Mouse (Mus musculus): Measurements from ENCODE around the gene Thbs1. TPM values are rescaled to one million over a fixed set of nuclear protein-coding genes. Genes with fewer than 3 reads are reported as not detected.

Gene Thbs1
- total and polyA plus RNA-seq, 3 experiments = 0.01 TPM; not detected in 2

DNA sequence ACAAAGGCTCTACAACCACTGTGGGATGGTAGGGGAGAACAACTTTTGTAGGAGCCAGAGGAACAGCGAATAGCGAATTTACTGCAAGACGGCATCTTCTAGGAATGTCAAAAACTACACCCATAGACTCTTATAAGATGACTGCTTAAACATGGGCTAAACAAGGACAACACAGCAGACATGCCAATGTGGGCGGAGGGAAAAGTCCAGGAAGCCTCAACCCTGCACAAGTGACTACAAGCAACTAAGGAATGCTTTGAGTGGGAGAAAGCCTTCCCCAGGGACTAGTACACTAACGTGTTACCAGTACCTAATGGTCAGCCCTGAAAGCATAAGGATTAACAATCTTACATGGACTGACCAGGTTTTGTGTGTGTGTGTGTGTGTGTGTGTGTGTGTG, 20.4 kb upstream of the Thbs1 start:
- Histone ChIP-seq H3K4me3 (ENCODE audit: low read depth, low read length) (no peak overlapping the region), H3K36me3 (replicated peaks) (no peaks in the 10 kb centered on the region), H3K4me1 (ENCODE audit: insufficient read depth, low read depth, low read length) (no peaks in the 10 kb centered on the region), H3K27me3 (ENCODE audit: insufficient read depth, low read length) (no peaks in the 10 kb centered on the region), H3K9me3 (replicated peaks) (peaks cover 35% of the 10 kb centered on the region)
- no peak for DNase-seq (ENCODE audit: low spot score)
- ATAC-seq (ENCODE audit: extremely low read depth, insufficient number of reproducible peaks, low FRiP score, poor library complexity, severe bottlenecking) = no peak
- no peak for TF ChIP-seq GATA1 (IDR thresholded peaks at IDR 0.05; ENCODE audit: borderline replicate concordance, low read length)
- TF ChIP-seq CTCF (IDR thresholded peaks at IDR 0.05; ENCODE audit: low read depth, low read length) = no peak
- TF ChIP-seq POLR2AphosphoS5 (IDR thresholded peaks at IDR 0.05; ENCODE audit: insufficient replicate concordance, low read depth, low read length) = no peak
- TF ChIP-seq TAL1 (conservative IDR thresholded peaks at IDR 0.05; ENCODE audit: low read depth, low read length) = no peak
- TF ChIP-seq GATA2 (IDR thresholded peaks at IDR 0.05; ENCODE audit: borderline replicate concordance, low read depth, low read length) = no peak

DNA sequence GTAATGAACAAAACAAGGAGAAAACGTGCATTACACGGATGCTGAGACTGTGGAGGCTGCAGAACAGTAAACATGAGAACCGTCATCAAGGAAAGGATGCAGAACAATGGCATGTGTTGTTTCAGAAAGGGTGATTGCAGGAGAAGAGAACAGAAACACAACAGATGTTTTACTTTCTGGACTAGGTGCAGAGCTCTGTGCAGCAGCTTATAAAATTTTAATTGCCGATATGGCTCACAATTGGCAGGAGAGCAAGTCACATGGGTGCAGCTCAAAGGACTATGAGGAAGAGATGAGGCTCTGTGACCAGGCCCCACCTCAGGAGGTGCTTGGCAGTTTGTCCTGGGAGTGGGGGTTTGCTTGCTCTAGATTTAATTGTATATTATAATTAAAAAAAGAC, 12.6 kb upstream of the Thbs1 start:
- DNase-seq (ENCODE audit: low spot score) = no peak
- no peak for ATAC-seq (ENCODE audit: extremely low read depth, insufficient number of reproducible peaks, low FRiP score, poor library complexity, severe bottlenecking)
- TF ChIP-seq CTCF (IDR thresholded peaks at IDR 0.05; ENCODE audit: low read depth, low read length) (no peak), TAL1 (conservative IDR thresholded peaks at IDR 0.05; ENCODE audit: low read depth, low read length) (no peak), POLR2AphosphoS5 (IDR thresholded peaks at IDR 0.05; ENCODE audit: insufficient replicate concordance, low read depth, low read length) (no peak), GATA1 (IDR thresholded peaks at IDR 0.05; ENCODE audit: borderline replicate concordance, low read length) (no peak), GATA2 (IDR thresholded peaks at IDR 0.05; ENCODE audit: borderline replicate concordance, low read depth, low read length) (no peak)
- Histone ChIP-seq H3K4me3 (ENCODE audit: low read depth, low read length) (no peak overlapping the region), H3K4me1 (ENCODE audit: insufficient read depth, low read depth, low read length) (no peaks in the 10 kb centered on the region), H3K27me3 (ENCODE audit: insufficient read depth, low read length) (no peaks in the 10 kb centered on the region), H3K9me3 (replicated peaks) (peaks cover 32% of the 10 kb centered on the region), H3K36me3 (replicated peaks) (no peaks in the 10 kb centered on the region)

DNA sequence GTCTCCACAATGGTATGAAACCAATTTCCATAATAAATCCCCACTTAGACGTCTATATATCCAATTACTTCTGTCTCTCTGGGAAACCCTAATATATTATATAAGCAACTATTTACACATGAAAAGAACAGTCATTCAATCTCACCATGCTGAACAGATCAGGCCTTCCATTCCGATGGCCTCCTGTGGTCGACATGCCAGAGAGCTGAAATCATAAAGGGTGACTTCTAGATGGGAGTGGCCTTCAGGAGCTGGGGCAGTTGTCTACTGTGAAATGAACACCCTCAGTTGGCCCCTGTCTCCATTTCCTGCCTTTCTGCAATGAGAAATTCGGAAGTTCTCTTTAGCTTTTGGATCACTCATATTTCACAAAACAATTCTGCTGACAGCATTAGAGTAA, 9.5 kb upstream of the Thbs1 start:
- DNase-seq (ENCODE audit: low spot score) (no peak), ATAC-seq (ENCODE audit: extremely low read depth, insufficient number of reproducible peaks, low FRiP score, poor library complexity, severe bottlenecking) (no peak)
- TF ChIP-seq GATA1 (IDR thresholded peaks at IDR 0.05; ENCODE audit: borderline replicate concordance, low read length) (no peak), CTCF (IDR thresholded peaks at IDR 0.05; ENCODE audit: low read depth, low read length) (no peak), POLR2AphosphoS5 (IDR thresholded peaks at IDR 0.05; ENCODE audit: insufficient replicate concordance, low read depth, low read length) (no peak), TAL1 (conservative IDR thresholded peaks at IDR 0.05; ENCODE audit: low read depth, low read length) (no peak), GATA2 (IDR thresholded peaks at IDR 0.05; ENCODE audit: borderline replicate concordance, low read depth, low read length) (no peak)
- Histone ChIP-seq H3K36me3 (replicated peaks) (no peaks in the 10 kb centered on the region), H3K4me3 (ENCODE audit: low read depth, low read length) (no peak overlapping the region), H3K9me3 (replicated peaks) (peaks cover 18% of the 10 kb centered on the region), H3K4me1 (ENCODE audit: insufficient read depth, low read depth, low read length) (no peaks in the 10 kb centered on the region), H3K27me3 (ENCODE audit: insufficient read depth, low read length) (no peaks in the 10 kb centered on the region)

DNA sequence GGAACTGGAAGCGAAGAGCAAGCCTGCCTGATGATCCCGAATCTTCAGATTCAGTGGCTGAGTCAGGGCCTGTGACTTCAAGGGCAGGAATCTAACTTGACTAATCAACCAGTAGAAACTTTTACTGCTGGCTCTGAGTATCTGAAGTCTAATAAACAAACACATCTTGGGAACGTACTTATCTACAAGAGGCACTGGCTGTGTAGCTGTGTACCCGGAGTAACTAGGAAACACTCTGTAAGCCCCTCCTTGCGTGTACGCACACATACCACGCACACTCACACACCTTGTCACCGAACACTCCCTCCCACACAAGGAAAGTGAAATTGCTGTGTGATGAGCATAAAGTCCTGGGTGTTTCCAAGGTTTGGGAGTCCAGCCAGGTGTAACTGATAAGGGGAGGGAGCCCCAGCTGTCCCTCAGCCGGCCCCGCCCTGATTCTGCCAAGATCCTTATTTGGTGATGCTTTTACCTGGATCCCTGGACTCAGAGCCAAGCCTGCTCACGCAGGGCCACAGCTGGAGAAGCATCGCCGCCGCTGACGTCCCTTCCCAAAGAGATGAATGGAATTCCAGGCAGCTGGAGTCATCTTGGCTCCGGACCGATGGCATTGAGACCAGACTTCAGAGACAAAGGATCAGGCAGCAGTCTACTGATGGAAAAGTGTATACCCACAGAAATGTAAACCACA, 1.3 kb upstream of the Thbs1 start:
- no peak for TF ChIP-seq TAL1 (conservative IDR thresholded peaks at IDR 0.05; ENCODE audit: low read depth, low read length)
- no peak for TF ChIP-seq GATA2 (IDR thresholded peaks at IDR 0.05; ENCODE audit: borderline replicate concordance, low read depth, low read length)
- TF ChIP-seq CTCF (IDR thresholded peaks at IDR 0.05; ENCODE audit: low read depth, low read length) = no peak
- TF ChIP-seq GATA1 (IDR thresholded peaks at IDR 0.05; ENCODE audit: borderline replicate concordance, low read length) = no peak
- Histone ChIP-seq H3K4me3 (ENCODE audit: low read depth, low read length) (no peak overlapping the region), H3K36me3 (replicated peaks) (no peaks in the 10 kb centered on the region), H3K9me3 (replicated peaks) (peaks cover 47% of the 10 kb centered on the region), H3K4me1 (ENCODE audit: insufficient read depth, low read depth, low read length) (no peaks in the 10 kb centered on the region), H3K27me3 (ENCODE audit: insufficient read depth, low read length) (no peaks in the 10 kb centered on the region)
- DNase-seq (ENCODE audit: low spot score) (no peak), ATAC-seq (ENCODE audit: extremely low read depth, insufficient number of reproducible peaks, low FRiP score, poor library complexity, severe bottlenecking) (no peak)

DNA sequence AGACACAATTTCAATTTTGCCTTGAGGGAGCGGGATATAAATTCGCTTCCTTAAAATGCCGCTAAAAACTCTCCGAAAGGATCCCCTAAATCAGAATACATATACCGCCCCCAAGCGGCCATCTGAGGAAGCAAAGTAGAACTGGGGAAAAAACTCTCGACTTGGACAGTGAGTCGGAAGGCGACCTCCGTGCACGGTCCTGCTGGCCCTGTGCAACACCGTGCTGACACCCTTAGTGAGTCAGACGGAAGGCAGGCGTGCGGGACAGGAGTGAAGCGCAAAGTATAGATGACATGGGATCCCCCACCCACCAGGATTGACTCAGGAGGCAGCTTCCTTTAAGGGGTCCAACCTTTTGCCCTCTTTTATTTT, 574 bp upstream of the Thbs1 start:
- no peak for TF ChIP-seq GATA1 (IDR thresholded peaks at IDR 0.05; ENCODE audit: borderline replicate concordance, low read length)
- no peak for TF ChIP-seq POLR2AphosphoS5 (IDR thresholded peaks at IDR 0.05; ENCODE audit: insufficient replicate concordance, low read depth, low read length)
- TF ChIP-seq TAL1 (conservative IDR thresholded peaks at IDR 0.05; ENCODE audit: low read depth, low read length) = no peak
- no peak for TF ChIP-seq CTCF (IDR thresholded peaks at IDR 0.05; ENCODE audit: low read depth, low read length)
- TF ChIP-seq GATA2 (IDR thresholded peaks at IDR 0.05; ENCODE audit: borderline replicate concordance, low read depth, low read length) = no peak
- Histone ChIP-seq H3K27me3 (ENCODE audit: insufficient read depth, low read length) (no peaks in the 10 kb centered on the region), H3K4me1 (ENCODE audit: insufficient read depth, low read depth, low read length) (no peaks in the 10 kb centered on the region), H3K36me3 (replicated peaks) (no peaks in the 10 kb centered on the region), H3K4me3 (ENCODE audit: low read depth, low read length) (no peak overlapping the region), H3K9me3 (replicated peaks) (peaks cover 48% of the 10 kb centered on the region)
- no peak for ATAC-seq (ENCODE audit: extremely low read depth, insufficient number of reproducible peaks, low FRiP score, poor library complexity, severe bottlenecking)
- DNase-seq (ENCODE audit: low spot score) = no peak

- H3K4me1 ChIP-seq (ENCODE audit: insufficient read depth, low read depth, low read length) = no peaks in the 10 kb centered on the region
- no peak for DNase-seq (ENCODE audit: low spot score)
- TF ChIP-seq GATA2 (IDR thresholded peaks at IDR 0.05; ENCODE audit: borderline replicate concordance, low read depth, low read length) = no peak
- peaks cover 57% of the 10 kb centered on the region for H3K9me3 ChIP-seq (replicated peaks)
- ATAC-seq (ENCODE audit: extremely low read depth, insufficient number of reproducible peaks, low FRiP score, poor library complexity, severe bottlenecking) = no peak
- H3K4me3 ChIP-seq (ENCODE audit: low read depth, low read length) = no peak overlapping the region
- no peaks in the 10 kb centered on the region for H3K27me3 ChIP-seq (ENCODE audit: insufficient read depth, low read length)
- no peaks in the 10 kb centered on the region for H3K36me3 ChIP-seq (replicated peaks)
Observed at GRCm38 (mm10) chr2:118112438-118112837, 762 bp downstream of the Thbs1 start.

Measured in G1E (cell line).